Mouse (Mus musculus) erythroid progenitor cell, adult 5-6 weeks (primary cell): ENCODE results near the gene Vmn2r39. TPM values are rescaled to one million over a fixed set of nuclear protein-coding genes. Genes with fewer than 3 reads are reported as not detected.
"Not testable (repeated sequence)": the region's sequence is repeated elsewhere in the genome, so short reads cannot be mapped to it uniquely, and the experiment has no call there.

Source experiments
- ATAC-seq: replicated peaks from 2 replicates; pipeline ENCODE4 v1.8.0; 2016; ENCODE audit warnings: moderate number of reproducible peaks, mild to moderate bottlenecking, moderate TSS enrichment, inconsistent platforms; ENCODE audit not compliant: poor library complexity, low FRiP score, severe bottlenecking
- total RNA-seq, 2 experiments: library from RNA; stranded (forward) in 1 of 2; stranded (reverse) in 1 of 2; fragments of 150-400 nt in 1 of 2; fragments of 186-747, 209-891 nt in 1 of 2; gene quantifications; 2 replicates each; pipeline versions ENCODE4 v1.2.3 to v1.2.4; 2015 to 2017; ENCODE audit warnings: low replicate concordance in 2 of 2

Vmn2r39 gene
- total RNA-seq (2015; ENCODE audit: low replicate concordance): not detected in 2 replicates
- total RNA-seq (2017; ENCODE audit: low replicate concordance): not detected in 2 replicates

GRCm38 (mm10) chr7:9030698-9031097, at the start of gene Vmn2r39:
Gene Vmn2r39, minus strand, starts transcription at chr7:9030798.
- ATAC-seq: not testable (repeated sequence)

- ATAC-seq: not testable (repeated sequence)
Observed at GRCm38 (mm10) chr7:9065353-9065752, 34.8 kb upstream of the Vmn2r39 start.

Other genes starting within 250 kb of the Vmn2r39 start
- not detected in 2 replicates for gene Vmn2r40, start 99.4 kb downstream of the Vmn2r39 start, total RNA-seq (2015; ENCODE audit: low replicate concordance)
- gene Vmn2r40, start 99.4 kb downstream of the Vmn2r39 start, total RNA-seq (2017; ENCODE audit: low replicate concordance): not detected in 2 replicates
- not detected in 2 replicates for gene Vmn2r38, start 67.1 kb upstream of the Vmn2r39 start, total RNA-seq (2015; ENCODE audit: low replicate concordance)
- gene Vmn2r38, start 67.1 kb upstream of the Vmn2r39 start, total RNA-seq (2017; ENCODE audit: low replicate concordance): not detected in 2 replicates
- not detected in 2 replicates for gene Vmn2r37, start 192.9 kb upstream of the Vmn2r39 start, total RNA-seq (2015; ENCODE audit: low replicate concordance)
- not detected in 2 replicates for gene Vmn2r37, start 192.9 kb upstream of the Vmn2r39 start, total RNA-seq (2017; ENCODE audit: low replicate concordance)